Mouse (Mus musculus) midbrain, embryonic 12.5 days (tissue): ENCODE measurements around the gene Psmg3. TPM values are rescaled to one million over a fixed set of nuclear protein-coding genes. Genes with fewer than 3 reads are reported as not detected.

ENCODE experiments used
- ATAC-seq: fragments of 200-750 bp; cut with Nextera tagmentation; 2 replicates; pipeline ENCODE4 v1.8.0; 2017; ENCODE audit warnings: low read depth, moderate TSS enrichment, moderate library complexity; ENCODE audit not compliant: low FRiP score
- H3K27ac ChIP-seq: fragments of 300-500 bp; sonication (generic); replicated peaks from 2 replicates; pipeline ENCODE4 v1.5.1; 2016; ENCODE audit warnings: mild to moderate bottlenecking
- H3K27me3 ChIP-seq: fragments of 300-500 bp; sonication (generic); 2 replicates; pipeline ENCODE4 v1.6.1; 2016; ENCODE audit warnings: mild to moderate bottlenecking
- H3K36me3 ChIP-seq: fragments of 300-500 bp; sonication (generic); 2 replicates; pipeline ENCODE4 v1.6.1; 2016
- H3K4me1 ChIP-seq: fragments of 300-500 bp; sonication (generic); 2 replicates; pipeline ENCODE4 v1.6.1; 2016
- H3K4me2 ChIP-seq: fragments of 300-500 bp; sonication (generic); replicated peaks from 2 replicates; pipeline ENCODE4 v1.6.1; 2016; ENCODE audit warnings: mild to moderate bottlenecking, moderate library complexity
- H3K4me3 ChIP-seq: fragments of 300-500 bp; sonication (generic); 2 replicates; pipeline ENCODE4 v1.5.1; 2016; ENCODE audit warnings: mild to moderate bottlenecking
- H3K9ac ChIP-seq: fragments of 300-500 bp; sonication (generic); replicated peaks from 2 replicates; pipeline ENCODE4 v1.6.1; 2016; ENCODE audit warnings: mild to moderate bottlenecking, moderate library complexity
- H3K9me3 ChIP-seq: fragments of 300-500 bp; sonication (generic); 2 replicates; pipeline ENCODE4 v1.6.1; 2016; ENCODE audit warnings: mild to moderate bottlenecking
- WGBS: fragments of 180-500 bp; shearing (Covaris S2); methylation state at CpG from one replicate; pipeline ENCODE4 v1.1.7; 2016; 5-methylcytosine and 5-hydroxymethylcytosine counted together
- polyA plus RNA-seq: library from polyadenylated mRNA; unstranded; fragments of >200 nt; fragmentation: Nextera tagmentation; extraction: Ambion mirVana; gene quantifications from 2 replicates; pipeline ENCODE4 v1.2.1, GENCODE M21; 2016

The Psmg3 gene
- 70.5 and 70.8 TPM in 2 replicates for polyA plus RNA-seq

DNA sequence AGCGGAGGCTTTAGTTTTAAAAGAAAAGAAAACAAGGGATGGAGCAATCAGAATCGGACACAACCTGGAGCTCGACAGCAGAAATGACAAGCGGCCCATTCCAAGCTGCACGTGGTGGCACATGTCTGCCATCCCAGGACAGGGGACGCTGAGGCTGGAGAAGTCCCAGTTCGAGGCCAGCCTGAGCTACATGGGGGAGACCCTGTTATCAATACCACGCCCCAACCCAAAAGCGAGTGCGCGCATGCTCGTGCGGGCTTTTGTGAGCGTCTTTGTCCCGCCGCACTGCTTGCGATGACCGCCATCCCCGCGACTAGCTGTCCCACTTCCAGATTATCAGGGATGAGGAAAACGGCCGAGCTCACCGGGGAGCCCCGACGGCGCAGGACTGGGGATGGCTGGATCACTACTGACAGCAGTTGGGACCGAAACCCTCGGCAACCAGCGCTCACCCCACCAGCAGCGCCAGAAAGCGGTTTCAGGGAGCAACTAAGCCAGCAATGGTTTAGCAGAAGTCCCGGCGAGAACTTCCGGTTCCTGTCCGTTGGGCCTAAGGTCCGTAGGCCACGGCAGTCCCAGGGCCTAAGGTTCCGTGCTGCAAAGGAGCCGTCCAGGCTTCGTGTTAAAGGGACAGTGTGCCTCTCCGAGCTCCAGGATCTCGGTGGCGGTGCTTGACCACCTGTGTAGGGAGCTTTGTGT, at the start of gene Psmg3, which contains the start of gene Gm26938:
Psmg3 (minus strand) TSS at position 529 of the 699 bp plus-strand sequence.
Gm26938 (minus strand) TSS at position 51 of the 699 bp plus-strand sequence.
- Histone ChIP-seq H3K27me3 (no peaks in the 10 kb centered on the region), H3K4me2 (peak within 1 kb of the TSS; percentile 94), H3K4me3 (peak within 1 kb of the TSS; percentile 86), H3K36me3 (peaks cover 24% of the 10 kb centered on the region), H3K4me1 (peaks cover 12% of the 10 kb centered on the region), H3K9ac (peak within 1 kb of the TSS; percentile 80), H3K27ac (peak within 1 kb of the TSS; percentile 63), H3K9me3 (no peaks in the 10 kb centered on the region)
- under 1% methylated on average over 43 of the region's 43 CpGs for WGBS
- ATAC-seq, result peak; percentile 84

DNA sequence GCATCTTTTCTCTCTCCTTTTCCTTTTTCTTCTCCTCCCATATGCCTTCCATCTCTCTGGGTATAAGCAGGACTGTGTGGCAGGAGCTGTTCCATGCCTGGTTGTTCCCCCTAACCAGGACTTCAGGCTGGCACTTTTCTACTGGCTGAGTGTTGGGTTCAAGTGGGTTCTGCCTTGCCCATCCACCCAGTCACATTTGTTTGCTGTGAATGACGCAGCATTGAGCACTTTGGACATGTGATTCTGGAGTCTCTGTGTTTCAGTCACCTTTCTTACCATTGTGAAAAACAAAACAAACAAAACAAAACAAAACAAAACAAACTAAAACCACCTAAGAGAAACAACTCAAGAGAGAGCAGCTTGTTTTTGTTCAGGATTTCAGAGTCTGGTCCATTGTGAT, 44.8 kb upstream of the Psmg3 start:
- 82% methylated on average over 1 of the region's 1 CpGs for WGBS
- H3K9ac ChIP-seq, result no peak overlapping the region
- H3K4me2 ChIP-seq, result no peak overlapping the region
- H3K27me3 ChIP-seq, result no peaks in the 10 kb centered on the region; the same call in none of the 2 replicates
- 0 out of 2 replicates have a peak, but pooled peaks cover 7% of the 10 kb centered on the region for H3K4me1 ChIP-seq
- no peaks in the 10 kb centered on the region for H3K9me3 ChIP-seq
- ATAC-seq, result no peak
- no peak overlapping the region for H3K27ac ChIP-seq
- H3K4me3 ChIP-seq, result no peak overlapping the region
- no peaks in the 10 kb centered on the region for H3K36me3 ChIP-seq

DNA sequence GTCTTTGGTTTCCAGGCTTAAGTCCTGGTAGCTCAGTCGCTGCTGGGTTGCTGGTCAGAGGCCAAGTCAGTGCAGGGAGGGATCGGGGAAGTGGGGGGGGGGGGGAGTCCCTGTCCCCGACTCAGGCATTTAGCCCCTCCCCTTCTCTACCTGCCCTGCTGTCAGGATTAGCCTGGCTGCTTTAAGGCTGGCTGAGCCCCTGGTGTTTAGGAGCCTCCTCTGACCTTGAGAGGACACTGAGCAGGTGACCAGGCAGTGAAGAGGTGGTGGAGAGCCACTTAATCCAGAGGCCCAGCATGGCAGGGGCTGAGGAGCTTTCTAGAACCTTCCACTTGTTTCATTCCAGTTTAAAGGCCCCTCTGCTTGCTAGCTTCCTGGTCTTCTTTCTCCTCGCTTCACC, 44.2 kb upstream of the Psmg3 start:
- Histone ChIP-seq H3K4me3 (no peak overlapping the region), H3K4me1 (0 out of 2 replicates have a peak, but pooled peaks cover 7% of the 10 kb centered on the region), H3K4me2 (no peak overlapping the region), H3K27ac (no peak overlapping the region), H3K27me3 (no peaks in the 10 kb centered on the region; the same call in none of the 2 replicates), H3K9ac (no peak overlapping the region), H3K36me3 (no peaks in the 10 kb centered on the region), H3K9me3 (no peaks in the 10 kb centered on the region)
- 16% methylated on average over 4 of the region's 4 CpGs for WGBS
- ATAC-seq, result no peak

DNA sequence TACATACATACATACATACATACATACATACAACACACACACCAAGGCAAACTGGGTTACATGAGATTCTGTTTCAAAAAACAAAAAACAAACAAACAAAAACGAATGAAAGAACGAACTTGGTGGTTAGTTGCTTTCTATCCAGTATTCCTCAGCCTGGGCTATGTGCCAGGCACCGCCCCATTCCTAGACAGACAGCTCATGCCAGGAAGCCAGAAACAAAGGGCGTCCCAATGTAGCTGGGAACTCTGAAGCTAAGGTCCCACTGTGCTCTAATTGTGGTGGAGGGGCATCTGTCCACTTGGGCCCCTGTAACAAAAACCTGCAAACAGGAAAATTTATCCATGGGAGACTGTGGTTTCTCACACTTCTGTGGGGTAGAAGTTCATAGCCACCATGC, 36.1 kb upstream of the Psmg3 start:
- H3K27ac ChIP-seq, result no peak overlapping the region
- no peaks in the 10 kb centered on the region for H3K9me3 ChIP-seq
- H3K4me3 ChIP-seq, result no peak overlapping the region
- no peaks in the 10 kb centered on the region for H3K36me3 ChIP-seq
- no peak for ATAC-seq
- no peak overlapping the region for H3K4me2 ChIP-seq
- H3K9ac ChIP-seq, result no peak overlapping the region
- 71% methylated on average over 4 of the region's 4 CpGs for WGBS
- H3K27me3 ChIP-seq, result 0 out of 2 replicates have a peak, but pooled peaks cover 4% of the 10 kb centered on the region
- peaks cover 12% of the 10 kb centered on the region for H3K4me1 ChIP-seq

DNA sequence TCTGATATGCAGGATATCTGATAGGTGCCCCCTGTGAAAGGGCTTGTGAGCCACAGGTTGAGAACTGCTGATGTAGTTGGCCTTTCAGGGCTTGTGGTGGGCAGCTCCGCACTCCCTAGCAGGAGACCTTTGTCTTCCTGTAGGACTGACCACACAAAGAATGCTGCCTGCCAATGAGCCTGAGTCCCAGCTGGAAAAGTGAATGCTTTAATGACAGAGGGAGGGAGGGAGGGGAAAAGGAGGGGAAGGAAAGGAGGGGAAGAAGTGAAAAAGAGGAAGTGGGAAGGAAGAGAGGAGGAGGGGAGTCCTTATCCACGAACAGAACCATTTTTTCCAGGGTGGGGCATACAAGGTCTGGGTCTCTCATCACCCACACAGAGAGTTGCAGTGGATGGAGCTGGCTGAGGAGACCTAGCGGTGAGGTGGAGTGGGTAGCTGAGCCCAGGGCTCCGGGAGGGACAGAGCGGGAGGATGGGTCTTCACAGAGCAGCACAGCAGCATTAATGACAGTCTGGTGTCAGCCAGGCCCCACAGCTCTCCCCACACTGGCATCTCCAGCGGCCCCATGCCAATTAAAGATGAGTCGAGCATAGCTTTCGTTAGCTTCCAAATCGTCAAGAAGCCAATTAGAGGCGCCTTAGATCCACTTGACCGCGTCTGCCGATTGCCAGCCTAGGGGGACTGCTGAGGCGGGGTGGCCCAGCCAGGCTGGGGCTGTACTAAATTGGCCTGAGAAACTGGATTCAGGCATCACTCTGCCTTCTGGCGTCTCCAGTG, 33.8 kb upstream of the Psmg3 start:
- Histone ChIP-seq H3K4me2 (peak overlapping the region; percentile 3; the same call in 1 of the 2 replicates), H3K4me3 (no peak overlapping the region), H3K4me1 (peaks cover 12% of the 10 kb centered on the region), H3K27me3 (0 out of 2 replicates have a peak, but pooled peaks cover 4% of the 10 kb centered on the region), H3K27ac (peak overlapping the region; percentile 26), H3K36me3 (no peaks in the 10 kb centered on the region), H3K9ac (no peak overlapping the region), H3K9me3 (no peaks in the 10 kb centered on the region)
- 23% methylated on average over 15 of the region's 15 CpGs for WGBS
- peak; percentile 77; the same call in 1 of the 2 replicates for ATAC-seq

DNA sequence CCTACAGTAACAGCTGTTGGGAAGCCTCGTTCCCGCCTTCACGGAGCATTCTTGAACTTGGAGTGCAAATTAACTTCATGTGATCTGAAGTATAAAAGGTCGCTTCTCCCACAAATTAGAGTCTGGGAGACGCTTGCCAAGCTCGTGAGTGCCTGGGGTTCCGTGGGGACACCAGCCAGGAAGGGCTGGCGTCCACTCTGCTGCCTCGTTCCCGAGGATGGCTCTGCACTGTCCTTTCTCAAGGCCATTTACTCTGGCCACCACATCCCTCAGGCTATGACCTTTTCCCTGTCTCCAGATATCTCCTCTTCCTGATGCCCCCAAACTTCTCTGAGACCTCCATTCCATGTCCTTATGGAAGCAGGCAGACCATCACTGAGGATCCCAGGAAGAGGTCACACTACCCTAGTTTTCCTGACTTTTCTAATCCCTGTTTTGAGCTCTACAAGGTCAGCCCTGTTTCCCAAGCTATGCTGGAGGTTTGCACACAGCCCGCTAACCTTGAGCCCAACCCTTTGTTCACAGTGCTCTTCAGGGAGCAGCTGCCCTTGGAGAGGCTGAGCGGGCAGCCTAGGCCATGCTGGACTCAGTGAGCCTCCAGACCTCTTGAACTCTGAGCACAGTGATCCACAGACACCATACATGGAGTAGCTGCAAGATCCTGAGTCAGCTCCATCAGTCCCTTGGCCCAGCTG, 23.1 kb upstream of the Psmg3 start:
- H3K4me1 ChIP-seq, result peaks cover 8% of the 10 kb centered on the region; the same call in 1 of the 2 replicates
- H3K9ac ChIP-seq, result no peak overlapping the region
- peaks cover 3% of the 10 kb centered on the region; the same call in 1 of the 2 replicates for H3K27me3 ChIP-seq
- H3K4me2 ChIP-seq, result no peak overlapping the region
- H3K9me3 ChIP-seq, result peaks cover 8% of the 10 kb centered on the region
- ATAC-seq, result no peak
- H3K27ac ChIP-seq, result no peak overlapping the region
- no peak overlapping the region for H3K4me3 ChIP-seq
- WGBS, result 84% methylated on average over 12 of the region's 12 CpGs
- H3K36me3 ChIP-seq, result no peaks in the 10 kb centered on the region

DNA sequence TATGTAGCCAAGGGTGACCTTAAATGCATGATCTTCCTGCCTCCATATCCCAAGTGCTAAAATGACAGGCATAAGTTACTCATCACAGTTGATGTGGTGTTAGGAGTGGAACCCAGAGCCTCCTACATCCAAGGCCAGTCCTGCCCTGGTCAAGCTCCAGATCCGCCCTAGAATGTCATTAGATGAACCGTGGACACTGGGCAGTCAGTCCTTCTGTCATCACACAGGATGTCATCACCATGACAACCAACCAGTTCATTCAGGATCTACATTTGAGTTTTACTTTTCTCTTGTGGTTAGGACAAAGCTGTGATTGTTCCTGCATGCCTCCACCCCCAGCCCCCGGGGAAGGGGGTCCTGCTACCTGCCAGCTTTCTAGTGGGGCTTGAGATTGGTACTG, 12.5 kb upstream of the Psmg3 start:
- no peak overlapping the region for H3K27ac ChIP-seq
- 31% methylated on average over 3 of the region's 3 CpGs for WGBS
- no peak for ATAC-seq

DNA sequence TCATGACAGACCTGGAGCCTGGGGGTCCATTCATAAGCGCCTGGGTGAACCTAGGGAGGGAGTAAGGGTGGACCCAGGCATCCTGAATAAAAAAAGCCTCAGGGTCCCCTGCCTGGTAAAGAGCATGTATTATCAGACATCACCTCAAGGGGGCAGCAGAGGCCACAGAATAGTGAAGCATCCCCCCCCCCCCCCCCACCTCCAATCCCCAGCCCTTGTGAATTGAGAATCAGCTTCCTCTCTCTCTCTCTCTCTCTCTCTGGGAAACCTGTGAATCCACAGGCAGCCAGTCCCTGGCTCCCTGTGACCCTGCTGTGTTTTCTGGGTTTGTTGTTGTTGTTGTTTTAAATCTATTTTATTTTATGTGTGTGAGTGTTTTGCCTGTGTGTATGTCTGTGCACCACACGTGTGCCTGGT, 11.8 kb upstream of the Psmg3 start:
- H3K4me3 ChIP-seq, result no peak overlapping the region
- 16% methylated on average over 2 of the region's 2 CpGs for WGBS
- no peak overlapping the region for H3K4me2 ChIP-seq
- peak; percentile 52; the same call in 1 of the 2 replicates for ATAC-seq
- no peak overlapping the region for H3K27ac ChIP-seq
- no peak overlapping the region for H3K9ac ChIP-seq
- H3K9me3 ChIP-seq, result no peaks in the 10 kb centered on the region
- H3K36me3 ChIP-seq, result no peaks in the 10 kb centered on the region
- H3K4me1 ChIP-seq, result peaks cover 5% of the 10 kb centered on the region; the same call in 1 of the 2 replicates
- H3K27me3 ChIP-seq, result peaks cover 4% of the 10 kb centered on the region; the same call in 1 of the 2 replicates

More for the DNA sequence above, 12.5 kb upstream of the Psmg3 start:
- H3K9me3 ChIP-seq, result no peaks in the 10 kb centered on the region
- no peak overlapping the region for H3K4me3 ChIP-seq
- peaks cover 4% of the 10 kb centered on the region; the same call in 1 of the 2 replicates for H3K27me3 ChIP-seq
- H3K36me3 ChIP-seq, result no peaks in the 10 kb centered on the region
- H3K4me2 ChIP-seq, result no peak overlapping the region
- H3K9ac ChIP-seq, result no peak overlapping the region
- H3K4me1 ChIP-seq, result peaks cover 5% of the 10 kb centered on the region; the same call in 1 of the 2 replicates

DNA sequence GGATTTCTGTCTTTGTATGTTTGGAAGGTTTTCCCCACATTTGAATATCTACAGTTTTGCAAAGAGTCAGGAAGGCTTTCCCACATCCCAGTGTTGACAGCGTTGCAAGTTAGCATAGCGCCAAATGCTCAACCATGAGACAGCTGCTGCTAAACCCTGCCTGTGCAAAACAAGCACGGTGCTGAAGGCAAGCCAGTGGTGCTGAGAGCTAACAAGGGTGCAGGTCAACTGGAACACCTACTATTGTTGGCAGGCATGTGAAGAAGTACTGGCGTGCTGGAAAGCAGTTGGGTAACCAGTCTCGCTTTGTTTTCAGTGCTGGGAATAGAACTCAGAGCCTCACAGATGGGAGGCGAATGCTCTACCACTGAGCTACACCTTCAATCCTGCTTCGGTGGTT, 9.0 kb upstream of the Psmg3 start:
- H3K27ac ChIP-seq, result no peak overlapping the region
- no peak overlapping the region for H3K4me2 ChIP-seq
- H3K4me1 ChIP-seq, result peaks cover 5% of the 10 kb centered on the region; the same call in 1 of the 2 replicates
- peaks cover 7% of the 10 kb centered on the region; the same call in 1 of the 2 replicates for H3K27me3 ChIP-seq
- no peak overlapping the region for H3K4me3 ChIP-seq
- 86% methylated on average over 7 of the region's 7 CpGs for WGBS
- no peaks in the 10 kb centered on the region for H3K36me3 ChIP-seq
- no peak for ATAC-seq
- H3K9ac ChIP-seq, result no peak overlapping the region
- no peaks in the 10 kb centered on the region for H3K9me3 ChIP-seq

DNA sequence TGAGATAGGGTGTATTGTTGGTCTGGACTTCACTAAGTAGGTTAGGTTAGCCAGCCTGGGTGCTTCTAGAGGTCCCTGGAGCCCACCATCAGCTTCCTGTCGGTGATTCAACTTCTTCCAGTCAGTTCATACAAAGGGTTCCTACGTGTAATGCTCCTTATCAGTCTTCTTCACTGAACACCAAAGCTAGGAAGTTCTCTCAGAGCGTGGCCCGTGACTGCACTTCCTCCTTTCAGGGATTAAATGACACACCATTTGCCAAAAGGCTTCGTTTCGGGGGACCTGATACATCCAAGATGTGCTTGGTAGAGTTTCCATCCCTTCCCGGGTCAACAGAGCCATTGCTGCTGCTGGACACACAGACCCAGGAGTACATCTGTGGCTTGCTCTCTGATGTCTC, 5.4 kb upstream of the Psmg3 start:
- H3K27me3 ChIP-seq, result peaks cover 7% of the 10 kb centered on the region; the same call in 1 of the 2 replicates
- H3K4me1 ChIP-seq, result no peaks in the 10 kb centered on the region
- no peaks in the 10 kb centered on the region for H3K9me3 ChIP-seq
- H3K4me2 ChIP-seq, result no peak overlapping the region
- H3K9ac ChIP-seq, result no peak overlapping the region
- no peaks in the 10 kb centered on the region for H3K36me3 ChIP-seq
- no peak overlapping the region for H3K27ac ChIP-seq
- no peak overlapping the region for H3K4me3 ChIP-seq
- ATAC-seq, result no peak
- WGBS, result 81% methylated on average over 7 of the region's 7 CpGs

DNA sequence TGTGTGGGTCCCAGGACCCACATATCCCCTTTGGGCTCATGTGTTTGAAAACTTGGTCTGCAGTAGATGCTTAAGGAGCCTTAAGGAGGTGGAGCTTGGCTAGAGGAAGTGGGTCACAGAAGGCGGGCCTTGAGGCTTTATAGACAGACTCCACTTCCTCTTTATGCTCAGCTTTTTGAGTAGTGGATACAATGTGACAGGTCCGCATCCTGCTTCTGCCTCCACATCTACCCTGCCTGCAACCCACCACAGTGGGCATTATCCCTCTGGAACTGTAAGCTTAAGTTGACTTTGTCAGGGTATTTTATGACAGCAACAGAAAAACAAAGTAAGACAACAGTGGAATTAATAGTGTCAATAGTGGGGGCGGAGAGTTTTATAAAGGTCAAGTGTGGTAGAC, 4.0 kb upstream of the Psmg3 start:
- Histone ChIP-seq H3K27me3 (peaks cover 5% of the 10 kb centered on the region; the same call in 1 of the 2 replicates), H3K36me3 (no peaks in the 10 kb centered on the region), H3K4me3 (no peak overlapping the region), H3K9me3 (no peaks in the 10 kb centered on the region), H3K9ac (no peak overlapping the region), H3K4me2 (no peak overlapping the region), H3K4me1 (peaks cover 5% of the 10 kb centered on the region), H3K27ac (no peak overlapping the region)
- no peak for ATAC-seq
- WGBS, result 86% methylated on average over 3 of the region's 3 CpGs
